Mouse (Mus musculus): ENCODE data around the gene Sesn2. TPM values are rescaled to one million over a fixed set of nuclear protein-coding genes. Genes with fewer than 3 reads are reported as not detected.

The Sesn2 gene
- polyA plus RNA-seq, 1 experiment from 2014 or later, result 18.1 TPM

GRCm38 (mm10) chr4:132444516-132444915, 65.8 kb downstream of the Sesn2 start:
- H3K36me3 ChIP-seq (ENCODE audit: insufficient read depth, low read length), result no peaks in the 10 kb centered on the region
- no peaks in the 10 kb centered on the region for H3K4me1 ChIP-seq (replicated peaks; ENCODE audit: insufficient read depth, low read length)
- no peak for TF ChIP-seq CTCF (IDR thresholded peaks at IDR 0.05; ENCODE audit: low read depth)
- no peak overlapping the region for H3K27ac ChIP-seq
- H3K9me3 ChIP-seq (replicated peaks; ENCODE audit: low read length), result no peaks in the 10 kb centered on the region
- no peak overlapping the region for H3K4me3 ChIP-seq (replicated peaks; ENCODE audit: low read depth, low read length)
- H3K4me2 ChIP-seq (ENCODE audit: low read length), result no peak overlapping the region
- DNase-seq (ENCODE audit: low spot score) (no peak), ATAC-seq (replicated peaks; ENCODE audit: low FRiP score, low read depth) (no peak)
- H3K27me3 ChIP-seq (ENCODE audit: insufficient read depth, low read length), result no peaks in the 10 kb centered on the region
- no peak overlapping the region for H3K9ac ChIP-seq (ENCODE audit: low read depth, low read length)
- WGBS, result 85% methylated on average over 8 of the region's 8 CpGs

Other genes with a start within 250 kb of the Sesn2 start
- 21.9 and 24.3 TPM in 2 replicates for gene Gmeb1, start 248.9 kb downstream of the Sesn2 start, polyA plus RNA-seq (2015; fragmentation: Nextera tagmentation; extraction: Ambion mirVana)
- 38.1 and 39.0 TPM in 2 replicates for gene Taf12, start 236.1 kb downstream of the Sesn2 start, polyA plus RNA-seq (2015; fragmentation: Nextera tagmentation; extraction: Ambion mirVana)
- gene Rab42, start 207.1 kb downstream of the Sesn2 start, polyA plus RNA-seq (2015; fragmentation: Nextera tagmentation; extraction: Ambion mirVana), result 2.4 and 3.0 TPM in 2 replicates
- 70.3 and 72.8 TPM in 2 replicates for gene Trnau1ap, start 181.0 kb downstream of the Sesn2 start, polyA plus RNA-seq (2015; fragmentation: Nextera tagmentation; extraction: Ambion mirVana)
- 40.0 and 45.9 TPM in 2 replicates for gene Rcc1, start 156.9 kb downstream of the Sesn2 start, polyA plus RNA-seq (2015; fragmentation: Nextera tagmentation; extraction: Ambion mirVana)
- 24.3 and 25.2 TPM in 2 replicates for gene Phactr4, start 88.0 kb downstream of the Sesn2 start, polyA plus RNA-seq (2015; fragmentation: Nextera tagmentation; extraction: Ambion mirVana)
- gene Med18, start 46.6 kb downstream of the Sesn2 start, polyA plus RNA-seq (2015; fragmentation: Nextera tagmentation; extraction: Ambion mirVana), result 20.9 and 22.1 TPM in 2 replicates
- 1,652 and 1,801 TPM in 2 replicates for gene Atpif1, start 23.2 kb upstream of the Sesn2 start, polyA plus RNA-seq (2015; fragmentation: Nextera tagmentation; extraction: Ambion mirVana)
- gene Dnajc8, start 25.0 kb upstream of the Sesn2 start, polyA plus RNA-seq (2015; fragmentation: Nextera tagmentation; extraction: Ambion mirVana), result 162 and 170 TPM in 2 replicates
- 0.64 and 0.75 TPM in 2 replicates for gene Ptafr, start 53.6 kb upstream of the Sesn2 start, polyA plus RNA-seq (2015; fragmentation: Nextera tagmentation; extraction: Ambion mirVana)
- gene Eya3, start 128.5 kb upstream of the Sesn2 start, polyA plus RNA-seq (2015; fragmentation: Nextera tagmentation; extraction: Ambion mirVana), result 12.8 and 15.2 TPM in 2 replicates
- gene Xkr8, start 222.0 kb upstream of the Sesn2 start, polyA plus RNA-seq (2015; fragmentation: Nextera tagmentation; extraction: Ambion mirVana), result 4.2 and 4.4 TPM in 2 replicates
- gene Smpdl3b, start 246.8 kb upstream of the Sesn2 start, polyA plus RNA-seq (2015; fragmentation: Nextera tagmentation; extraction: Ambion mirVana), result 9.0 and 9.5 TPM in 2 replicates

Data from kidney, postnatal 0 days (tissue).